Mouse (Mus musculus) E14TG2a.4 (cell line): ENCODE data around the gene Snrpd2.

Source experiments
- H3K27me3 ChIP-seq: 2 replicates; pipeline ENCODE4 v1.6.1; 2014; ENCODE audit warnings: low read length, control low read depth; ENCODE audit not compliant: insufficient read depth
- H3K36me3 ChIP-seq: 2 replicates; pipeline ENCODE4 v1.6.1; 2014; ENCODE audit warnings: low read length, control low read depth; ENCODE audit not compliant: insufficient read depth
- H3K4me1 ChIP-seq: replicated peaks from 2 replicates; pipeline ENCODE4 v1.6.1; 2014; ENCODE audit warnings: low read depth, low read length, control low read depth
- H3K4me3 ChIP-seq: replicated peaks from 2 replicates; pipeline ENCODE4 v1.5.1; 2014; ENCODE audit warnings: mild to moderate bottlenecking, low read length
- H3K9me3 ChIP-seq: 2 replicates; pipeline ENCODE4 v1.6.1; 2014; ENCODE audit warnings: low read length, control low read depth
- CTCF ChIP-seq: conservative IDR thresholded peaks from 2 replicates; pipeline ENCODE4 v1.5.1; 2014; ENCODE audit warnings: low read length
- NANOG ChIP-seq: IDR thresholded peaks from 2 replicates; pipeline ENCODE4 v1.6.1; 2014; ENCODE audit warnings: borderline replicate concordance, low read length, mixed read lengths
- POU5F1 ChIP-seq: IDR thresholded peaks from 2 replicates; pipeline ENCODE4 v1.6.1; 2014; ENCODE audit warnings: low read length, borderline replicate concordance

Snrpd2 gene

DNA sequence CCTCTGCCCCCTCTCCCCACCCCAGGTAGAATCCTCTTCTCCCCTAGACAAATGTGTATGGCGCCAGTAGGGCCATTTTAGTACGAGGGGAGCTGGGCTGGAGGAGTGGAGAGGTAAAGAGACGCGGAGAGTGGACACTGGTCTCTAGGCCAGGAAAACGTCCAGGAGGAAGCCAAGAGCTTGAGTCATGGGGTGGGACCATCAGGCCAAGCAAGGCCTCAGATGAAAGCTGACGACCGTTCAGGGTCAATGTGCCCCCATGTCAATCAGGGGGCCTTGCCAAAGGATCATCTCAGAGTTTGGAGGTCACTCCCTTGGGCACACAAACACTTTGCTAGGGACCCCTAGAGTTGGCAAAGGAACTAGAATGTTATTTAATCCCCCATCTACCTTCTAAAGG is 27.7 kb downstream of the Snrpd2 start:
- H3K9me3 ChIP-seq = no peaks in the 10 kb centered on the region
- H3K27me3 ChIP-seq = peaks cover 26% of the 10 kb centered on the region
- H3K4me3 ChIP-seq = no peak overlapping the region
- no peaks in the 10 kb centered on the region for H3K36me3 ChIP-seq
- peaks cover 69% of the 10 kb centered on the region for H3K4me1 ChIP-seq
- TF ChIP-seq NANOG (no peak), POU5F1 (no peak), CTCF (no peak)

GRCm38 (mm10) chr7:19178035-19178434 is 28.5 kb downstream of the Snrpd2 start:
- Histone ChIP-seq H3K9me3 (no peaks in the 10 kb centered on the region), H3K4me1 (peaks cover 69% of the 10 kb centered on the region), H3K4me3 (peak overlapping the region; percentile 43), H3K27me3 (peaks cover 26% of the 10 kb centered on the region), H3K36me3 (0 out of 2 replicates have a peak, but pooled peaks cover 6% of the 10 kb centered on the region)
- no peak for TF ChIP-seq CTCF
- no peak for TF ChIP-seq POU5F1
- no peak for TF ChIP-seq NANOG

GRCm38 (mm10) chr7:19178443-19179092 is 29.0 kb downstream of the Snrpd2 start:
- H3K9me3 ChIP-seq = no peaks in the 10 kb centered on the region
- H3K4me3 ChIP-seq = peak overlapping the region; percentile 66
- no peak for TF ChIP-seq POU5F1
- no peak for TF ChIP-seq NANOG
- TF ChIP-seq CTCF = peak; percentile 88
- H3K36me3 ChIP-seq = 0 out of 2 replicates have a peak, but pooled peaks cover 6% of the 10 kb centered on the region
- peaks cover 69% of the 10 kb centered on the region for H3K4me1 ChIP-seq
- peaks cover 26% of the 10 kb centered on the region for H3K27me3 ChIP-seq

GRCm38 (mm10) chr7:19179173-19179572 is 29.7 kb downstream of the Snrpd2 start:
- peaks cover 26% of the 10 kb centered on the region for H3K27me3 ChIP-seq
- H3K9me3 ChIP-seq = no peaks in the 10 kb centered on the region
- peak overlapping the region; percentile 71 for H3K4me3 ChIP-seq
- no peak; the same call in 1 of the 2 replicates for TF ChIP-seq CTCF
- TF ChIP-seq NANOG = no peak
- no peak for TF ChIP-seq POU5F1
- H3K4me1 ChIP-seq = peaks cover 73% of the 10 kb centered on the region
- 0 out of 2 replicates have a peak, but pooled peaks cover 6% of the 10 kb centered on the region for H3K36me3 ChIP-seq

DNA sequence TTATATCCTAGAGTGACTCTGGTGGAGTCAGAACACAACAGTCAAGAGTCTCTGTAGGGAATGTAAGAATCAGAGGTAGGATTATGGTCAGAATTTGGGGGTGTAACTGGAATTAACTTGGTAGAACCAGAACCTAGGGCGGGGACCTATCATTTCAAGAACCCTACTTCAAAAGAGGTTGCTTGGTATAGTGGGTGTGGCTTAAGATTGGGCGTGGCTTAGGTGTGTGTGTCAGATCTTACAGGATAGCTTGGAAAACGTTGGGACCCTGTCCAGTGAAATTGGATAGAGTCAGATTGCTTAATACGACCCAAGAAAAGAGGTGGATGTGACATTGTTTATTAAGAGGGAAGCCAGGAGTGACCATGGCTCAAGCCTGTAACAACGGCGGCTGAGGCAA is 30.4 kb downstream of the Snrpd2 start:
- H3K4me1 ChIP-seq = peaks cover 78% of the 10 kb centered on the region
- H3K36me3 ChIP-seq = peaks cover 10% of the 10 kb centered on the region
- no peaks in the 10 kb centered on the region for H3K9me3 ChIP-seq
- H3K27me3 ChIP-seq = peaks cover 26% of the 10 kb centered on the region
- TF ChIP-seq NANOG (no peak), POU5F1 (no peak), CTCF (no peak)
- H3K4me3 ChIP-seq = peak overlapping the region; percentile 71

- peaks cover 88% of the 10 kb centered on the region for H3K4me1 ChIP-seq
- TF ChIP-seq CTCF = no peak
- no peak for TF ChIP-seq POU5F1
- no peak for TF ChIP-seq NANOG
- no peaks in the 10 kb centered on the region for H3K9me3 ChIP-seq
- peak overlapping the region; percentile 83 for H3K4me3 ChIP-seq
- peaks cover 17% of the 10 kb centered on the region for H3K36me3 ChIP-seq
- peaks cover 26% of the 10 kb centered on the region for H3K27me3 ChIP-seq
Observed at GRCm38 (mm10) chr7:19180862-19181429, 31.4 kb downstream of the Snrpd2 start.

GRCm38 (mm10) chr7:19184250-19184649 is 34.7 kb downstream of the Snrpd2 start:
- no peaks in the 10 kb centered on the region for H3K9me3 ChIP-seq
- peaks cover 5% of the 10 kb centered on the region; the same call in 1 of the 2 replicates for H3K27me3 ChIP-seq
- TF ChIP-seq CTCF (no peak), NANOG (no peak), POU5F1 (no peak)
- H3K4me1 ChIP-seq = peaks cover 67% of the 10 kb centered on the region
- peaks cover 39% of the 10 kb centered on the region for H3K36me3 ChIP-seq
- no peak overlapping the region for H3K4me3 ChIP-seq

DNA sequence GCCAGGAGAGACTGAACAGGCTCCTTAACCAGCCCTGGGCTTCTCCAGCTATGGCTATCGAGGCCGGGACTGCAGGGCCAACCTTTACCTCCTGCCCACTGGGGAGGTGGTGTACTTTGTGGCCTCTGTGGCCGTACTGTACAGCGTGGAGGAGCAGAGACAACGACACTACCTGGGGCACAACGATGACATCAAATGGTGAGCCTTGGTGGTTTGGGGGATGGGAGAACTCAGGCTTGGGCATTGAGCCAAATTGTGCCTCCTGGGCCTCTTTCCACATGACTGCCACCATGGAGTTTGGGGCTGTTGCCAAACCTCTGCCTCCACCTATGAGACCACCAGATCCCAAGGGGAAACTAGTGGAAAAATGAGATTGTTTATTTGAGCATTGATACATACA is 35.2 kb downstream of the Snrpd2 start:
- H3K36me3 ChIP-seq = peaks cover 39% of the 10 kb centered on the region
- peaks cover 62% of the 10 kb centered on the region for H3K4me1 ChIP-seq
- no peaks in the 10 kb centered on the region for H3K9me3 ChIP-seq
- no peak for TF ChIP-seq POU5F1
- 0 out of 2 replicates have a peak, but pooled peaks cover under 1% of the 10 kb centered on the region for H3K27me3 ChIP-seq
- H3K4me3 ChIP-seq = 0 out of 2 replicates have a peak overlapping the region, but pooled peaks have one; percentile 7

DNA sequence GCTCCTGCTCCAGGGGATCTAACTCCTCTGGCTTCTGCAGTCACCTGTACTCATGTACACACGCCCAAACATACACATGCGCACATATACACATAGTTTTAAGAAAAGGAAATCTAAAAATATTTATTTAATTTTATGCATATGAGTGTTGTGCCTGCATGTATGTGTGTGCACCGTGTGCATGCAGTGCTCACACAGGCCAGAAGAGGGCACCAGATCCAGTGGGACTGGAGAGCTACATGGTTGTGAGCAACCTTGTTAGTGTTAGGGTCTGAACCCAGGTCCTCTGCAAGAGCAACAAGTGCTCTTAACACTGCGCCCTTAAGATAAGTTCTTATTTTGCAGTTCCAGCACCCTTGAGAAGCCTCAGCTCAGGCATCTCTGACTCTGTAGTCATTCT is 45.2 kb downstream of the Snrpd2 start:
- TF ChIP-seq CTCF (peak; percentile 85), NANOG (no peak)
- no peak overlapping the region for H3K4me3 ChIP-seq
- H3K27me3 ChIP-seq = no peaks in the 10 kb centered on the region
- H3K9me3 ChIP-seq = no peaks in the 10 kb centered on the region
- peaks cover 57% of the 10 kb centered on the region for H3K36me3 ChIP-seq
- peaks cover 40% of the 10 kb centered on the region for H3K4me1 ChIP-seq
